Mouse (Mus musculus) liver, adult (tissue): ENCODE measurements around the gene Golph3l.

ENCODE experiments used
- GATA4 ChIP-seq: IDR thresholded peaks from 2 replicates; pipeline ENCODE4 v1.6.1; 2014; ENCODE audit warnings: mild to moderate bottlenecking, low read length; ENCODE audit not compliant: insufficient replicate concordance

Gene Golph3l

DNA sequence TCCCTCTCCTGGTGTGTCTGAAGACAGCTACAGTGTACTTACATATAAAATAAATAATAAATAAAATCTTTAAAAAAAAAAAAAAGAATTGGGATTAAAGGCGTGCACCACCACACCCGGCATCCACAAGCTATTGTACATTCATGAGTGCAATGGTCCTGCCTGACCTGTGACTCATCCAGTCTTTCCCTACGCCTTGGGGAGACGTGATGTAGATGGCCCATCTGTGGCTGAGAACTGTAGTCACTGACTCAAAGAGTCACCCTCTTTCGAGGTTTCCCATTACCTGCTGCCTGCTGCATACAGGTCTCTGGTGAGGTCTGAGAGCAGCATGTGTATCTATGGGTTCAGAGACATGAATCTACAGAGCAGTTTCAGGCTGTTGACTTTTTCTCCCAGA, 59.3 kb downstream of the Golph3l start:
- TF ChIP-seq GATA4, result no peak

DNA sequence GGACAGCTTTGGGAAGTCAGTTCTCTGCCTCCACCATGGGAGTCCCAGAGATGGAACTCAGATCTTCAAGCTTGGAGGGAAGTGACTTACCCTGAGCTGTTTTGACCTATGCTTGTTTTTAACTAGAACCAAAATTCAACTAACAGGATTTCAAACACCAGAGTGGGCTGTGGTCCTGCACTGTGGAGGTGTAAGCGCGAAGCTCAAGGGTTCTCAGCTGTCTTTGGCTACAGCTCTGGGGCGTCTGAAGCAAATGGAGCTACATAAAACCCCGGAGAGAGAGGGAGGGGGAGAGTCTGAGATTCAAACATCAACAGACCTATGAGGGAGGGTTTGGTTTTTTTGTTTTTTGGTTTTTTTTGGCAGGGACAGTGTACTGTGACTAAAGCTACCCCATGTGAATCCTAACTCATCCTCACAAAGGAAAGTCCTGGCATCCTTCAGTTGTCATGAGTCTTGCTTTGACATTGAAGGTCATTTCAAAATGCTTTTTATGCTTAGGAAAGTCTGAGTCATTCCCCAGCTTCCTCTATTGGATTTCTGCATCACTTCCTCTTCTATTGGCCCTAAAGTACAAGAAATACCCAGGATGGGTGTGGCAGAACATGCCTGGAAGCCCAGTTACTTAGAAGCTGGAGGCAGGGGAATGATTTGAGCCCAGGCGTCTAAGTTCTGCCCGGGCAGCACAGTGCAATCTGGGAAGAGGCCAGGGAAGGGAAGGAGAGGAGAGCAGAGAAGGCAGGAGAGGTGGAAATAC, 61.7 kb downstream of the Golph3l start:
- TF ChIP-seq GATA4, result no peak

DNA sequence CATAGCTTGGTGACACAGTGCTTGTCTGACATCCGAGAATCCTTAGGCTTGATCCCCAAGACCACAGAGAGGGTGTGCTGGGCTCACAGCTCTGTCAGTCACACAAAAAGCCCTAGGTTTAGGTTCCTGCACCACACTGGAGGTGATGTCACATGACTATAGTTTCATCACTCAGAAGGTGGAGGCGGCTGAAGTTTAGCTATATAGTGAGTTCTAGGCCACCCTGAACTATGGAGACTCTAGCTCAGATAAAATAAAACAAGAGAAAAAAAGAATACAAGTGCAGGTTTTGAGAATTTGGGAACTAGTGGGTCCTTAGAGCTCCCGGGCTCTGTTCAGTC, 62.3 kb downstream of the Golph3l start:
- TF ChIP-seq GATA4, result no peak

GRCm38 (mm10) chr3:95651391-95652203, 62.9 kb downstream of the Golph3l start:
- no peak for TF ChIP-seq GATA4

- no peak for TF ChIP-seq GATA4
These were observed 63.6 kb downstream of the Golph3l start for GRCm38 (mm10) chr3:95652204-95652811.

GRCm38 (mm10) chr3:95652871-95653270, 64.1 kb downstream of the Golph3l start:
- no peak for TF ChIP-seq GATA4

DNA sequence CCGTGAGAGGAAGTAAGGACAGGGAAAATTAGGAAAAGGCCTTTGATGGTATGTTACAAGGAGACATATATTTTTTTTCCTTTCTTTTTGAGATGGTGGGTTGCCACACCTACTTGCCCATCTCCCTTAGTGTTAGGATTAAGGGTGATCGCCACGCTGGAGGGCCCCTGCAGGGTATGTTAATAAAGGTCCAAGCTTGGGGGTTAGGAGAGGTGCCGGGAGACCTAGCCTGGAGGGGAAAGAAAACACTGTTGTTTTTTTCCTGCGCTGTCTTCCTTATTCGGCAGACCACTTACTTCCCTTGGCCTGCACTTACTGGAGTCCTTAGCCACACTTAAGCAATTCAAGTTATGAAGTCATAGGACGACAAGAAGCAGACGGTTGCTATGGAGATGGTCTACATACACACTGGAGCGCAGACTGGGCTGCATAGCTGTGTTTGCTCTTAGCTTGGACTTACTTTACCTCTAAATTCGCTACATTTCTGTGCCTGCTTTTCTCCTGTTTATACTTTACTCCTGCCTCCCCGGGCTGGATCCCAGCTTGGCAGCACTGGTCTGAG, 64.8 kb downstream of the Golph3l start:
- TF ChIP-seq GATA4, result no peak

DNA sequence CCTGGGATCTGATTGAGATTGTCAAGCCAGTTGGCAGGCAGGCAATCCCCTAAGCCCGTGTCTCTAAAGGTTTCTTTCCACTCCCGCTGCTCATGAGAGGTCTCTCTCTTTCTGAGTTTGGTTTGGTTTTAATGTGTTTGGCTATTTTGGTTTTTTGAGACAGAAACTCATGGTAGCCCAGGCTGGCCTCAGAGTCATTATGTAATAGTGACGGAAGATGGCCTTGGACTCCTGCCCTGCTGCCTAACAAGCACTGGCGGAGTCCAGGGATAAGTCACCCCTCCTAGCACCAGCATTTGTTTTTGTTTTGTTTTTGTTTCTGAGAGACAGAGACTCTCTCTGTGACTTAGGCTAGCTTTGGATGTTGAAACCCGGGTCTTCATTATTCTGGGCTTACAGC, 66.7 kb downstream of the Golph3l start:
- TF ChIP-seq GATA4, result no peak

DNA sequence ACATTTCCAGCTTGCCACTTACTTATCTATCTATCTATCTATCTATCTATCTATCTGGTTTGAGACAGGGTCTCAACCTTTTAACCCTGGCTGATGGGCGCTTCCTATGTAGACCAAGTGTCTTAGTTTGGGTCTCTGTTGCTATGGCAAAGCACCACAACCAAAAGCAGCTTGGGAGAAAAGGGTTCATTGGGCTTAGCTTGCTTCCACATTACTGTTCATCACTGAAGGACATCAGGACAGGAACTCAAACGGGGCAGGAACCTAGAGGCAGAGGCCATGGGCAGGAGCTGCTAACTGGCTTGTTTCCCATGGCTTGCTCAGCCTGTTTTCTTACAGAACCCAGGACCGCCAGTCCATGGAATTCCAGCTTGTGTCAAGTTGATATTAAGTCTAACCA, 68.4 kb downstream of the Golph3l start:
- TF ChIP-seq GATA4, result no peak

GRCm38 (mm10) chr3:95657711-95658110, 69.0 kb downstream of the Golph3l start:
- no peak for TF ChIP-seq GATA4

GRCm38 (mm10) chr3:95658236-95658867, 69.6 kb downstream of the Golph3l start, which contains the start of gene Mcl1:
Mcl1 (plus strand) TSS chr3:95658788.
- peak; percentile 75; the same call in 1 of the 2 replicates for TF ChIP-seq GATA4

- no peak for TF ChIP-seq GATA4
These were observed 70.4 kb downstream of the Golph3l start for GRCm38 (mm10) chr3:95658868-95659712.

DNA sequence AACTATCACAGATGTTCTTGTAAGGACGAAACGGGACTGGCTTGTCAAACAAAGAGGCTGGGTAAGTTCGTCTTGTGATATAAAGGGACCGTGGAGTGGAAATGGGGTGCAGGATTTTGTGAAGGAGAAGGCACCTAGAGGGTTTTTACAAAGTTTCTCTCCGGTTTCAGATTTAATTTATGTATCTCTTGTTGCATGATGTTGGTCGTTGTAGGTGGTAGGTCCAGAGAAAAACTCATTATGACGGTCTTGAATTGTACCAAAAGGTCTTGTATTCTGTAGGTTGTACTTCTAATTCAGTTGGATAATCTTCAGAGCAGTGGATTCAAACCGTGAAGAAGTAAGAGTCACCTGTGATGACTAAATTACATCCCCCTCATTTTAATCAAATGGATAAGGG, 71.2 kb downstream of the Golph3l start:
- TF ChIP-seq GATA4, result no peak

- no peak for TF ChIP-seq GATA4
These were observed 72.2 kb downstream of the Golph3l start for GRCm38 (mm10) chr3:95660788-95661478.
